Mouse (Mus musculus): Measurements from ENCODE around the gene Rxfp4. TPM values are rescaled to one million over a fixed set of nuclear protein-coding genes. Genes with fewer than 3 reads are reported as not detected.

Rxfp4 gene
- not detected in 2 replicates for polyA plus RNA-seq (2012; rRNA removed)

DNA sequence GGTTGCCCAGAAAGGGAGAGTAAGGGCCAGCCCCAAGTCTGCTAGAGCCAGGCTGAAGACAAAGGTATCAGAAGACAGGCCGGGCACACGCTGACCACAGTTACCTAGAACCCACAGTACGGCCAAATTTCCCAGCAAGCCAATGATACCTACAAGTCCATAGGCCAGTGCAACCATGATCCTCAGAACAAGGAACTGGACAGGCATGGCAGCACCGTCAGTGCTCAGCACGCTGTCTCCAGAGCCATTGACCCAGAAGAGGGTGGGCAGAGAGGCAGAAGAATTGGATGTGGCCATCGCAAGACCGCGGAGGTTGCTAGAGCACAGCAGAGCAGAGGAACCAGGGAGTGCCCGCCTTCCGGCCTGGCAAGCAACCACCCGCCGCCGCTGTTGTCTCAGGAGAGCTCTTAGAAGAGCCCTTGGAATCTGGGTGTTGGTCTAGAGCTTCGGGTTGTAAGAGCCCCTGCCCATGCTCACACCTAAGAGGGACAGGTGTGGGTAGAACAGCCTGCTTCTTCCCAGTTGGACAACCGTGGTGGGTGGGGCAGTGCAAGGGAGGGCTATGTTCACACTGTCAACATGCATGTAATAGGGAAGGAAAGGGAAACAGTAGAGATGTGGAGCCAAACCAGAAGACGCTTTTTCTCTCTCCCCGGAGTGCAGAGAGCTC is at the start of gene Rxfp4:
Rxfp4 (minus strand) TSS at position 297 of the 670 bp plus-strand sequence.
- no peak for DNase-seq (ENCODE audit: low read depth)

DNA sequence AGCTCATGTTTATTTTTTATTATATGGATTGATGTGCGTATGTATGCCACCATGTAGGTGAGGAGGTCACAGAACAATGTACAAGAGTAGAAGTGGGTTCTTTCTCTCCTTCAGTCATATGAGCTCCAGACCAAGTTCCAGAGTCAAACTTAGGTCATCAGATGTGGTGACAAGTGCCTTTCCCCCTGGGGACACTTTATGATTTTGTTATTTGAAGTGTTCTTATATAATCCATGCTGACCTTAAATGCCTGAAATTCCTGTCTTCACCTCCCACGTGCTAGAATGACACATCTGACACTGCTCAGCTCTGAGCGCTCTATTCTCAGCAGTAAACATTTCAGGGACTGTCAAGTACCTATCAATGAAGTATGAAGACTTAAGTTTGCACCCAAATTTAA is 48.3 kb upstream of the Rxfp4 start:
- no peak for DNase-seq (ENCODE audit: low read depth)

- DNase-seq (ENCODE audit: low read depth) = no peak
These were observed 47.3 kb upstream of the Rxfp4 start for GRCm38 (mm10) chr3:88700247-88700646.

GRCm38 (mm10) chr3:88698834-88699233 is 45.9 kb upstream of the Rxfp4 start:
- DNase-seq (ENCODE audit: low read depth) = no peak

GRCm38 (mm10) chr3:88698051-88698450 is 45.1 kb upstream of the Rxfp4 start:
- no peak for DNase-seq (ENCODE audit: low read depth)

- DNase-seq (ENCODE audit: low read depth) = no peak
These were observed 42.6 kb upstream of the Rxfp4 start for GRCm38 (mm10) chr3:88695545-88695944.

GRCm38 (mm10) chr3:88689079-88689478 is 36.1 kb upstream of the Rxfp4 start:
- no peak for DNase-seq (ENCODE audit: low read depth)

- DNase-seq (ENCODE audit: low read depth) = no peak
These were observed 34.0 kb upstream of the Rxfp4 start for GRCm38 (mm10) chr3:88686734-88687611.

DNA sequence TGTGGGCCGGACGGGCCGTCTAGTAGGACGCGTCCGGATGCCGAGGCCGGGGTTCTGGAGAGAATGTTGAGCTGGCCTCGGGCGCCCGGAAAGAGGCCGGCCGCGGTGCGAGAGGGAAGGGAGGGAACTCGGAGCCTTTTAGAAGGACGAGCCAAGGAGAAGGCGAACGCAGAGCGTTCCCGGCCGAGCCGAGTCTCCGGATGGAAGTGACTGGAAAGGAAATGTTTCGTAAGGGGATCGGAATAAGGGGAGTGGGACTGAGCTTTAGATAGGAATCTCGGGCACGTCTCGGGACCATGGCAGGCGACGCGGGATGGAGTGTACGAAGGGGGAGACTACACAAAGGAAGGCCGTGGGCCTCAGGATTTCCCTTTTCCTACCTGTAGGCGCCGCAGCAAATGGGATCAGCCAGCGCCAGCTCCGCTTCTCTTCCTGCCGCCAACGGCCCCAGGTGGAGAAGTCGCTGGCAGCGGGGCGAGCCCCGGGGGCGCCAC is 33.1 kb upstream of the Rxfp4 start:
- DNase-seq (ENCODE audit: low read depth) = no peak

GRCm38 (mm10) chr3:88684980-88685941 is 32.3 kb upstream of the Rxfp4 start, which contains the start of gene Khdc4:
TSS of gene Khdc4 (plus strand) at chr3:88685803.
- DNase-seq (ENCODE audit: low read depth) = peak; percentile 88

DNA sequence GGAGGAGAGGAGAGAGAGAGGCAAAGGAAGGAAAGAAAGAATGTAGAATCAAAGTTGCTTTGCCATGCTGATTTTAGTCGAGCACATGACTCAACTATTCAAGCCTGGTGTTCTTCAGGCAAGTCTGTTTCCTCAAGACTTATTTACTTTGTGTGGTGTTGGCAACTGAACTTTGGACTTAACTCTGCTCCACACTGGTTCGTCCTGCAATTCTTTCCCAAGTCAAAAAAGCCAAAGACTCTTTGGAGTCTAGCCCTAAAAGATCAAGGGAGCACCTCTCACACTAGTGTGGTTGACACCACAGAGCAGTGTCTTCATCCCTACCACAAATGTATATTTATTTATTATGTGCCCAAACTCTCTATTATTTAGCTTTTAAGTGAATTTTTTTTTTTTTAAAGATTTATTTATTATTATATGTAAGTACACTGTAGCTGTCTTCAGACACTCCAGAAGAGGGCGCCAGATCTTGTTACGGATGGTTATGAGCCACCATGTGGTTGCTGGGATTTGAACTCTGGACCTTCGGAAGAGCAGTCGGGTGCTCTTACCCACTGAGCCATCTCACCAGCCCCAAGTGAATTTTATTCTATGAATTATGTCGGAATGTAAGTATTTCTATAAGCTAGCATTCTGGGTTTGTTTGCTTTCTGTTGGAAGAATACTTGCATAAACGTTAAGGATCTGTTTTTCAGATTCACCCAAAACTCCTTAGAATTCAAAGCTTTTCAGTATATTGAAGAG is 31.5 kb upstream of the Rxfp4 start:
- DNase-seq (ENCODE audit: low read depth) = no peak

DNA sequence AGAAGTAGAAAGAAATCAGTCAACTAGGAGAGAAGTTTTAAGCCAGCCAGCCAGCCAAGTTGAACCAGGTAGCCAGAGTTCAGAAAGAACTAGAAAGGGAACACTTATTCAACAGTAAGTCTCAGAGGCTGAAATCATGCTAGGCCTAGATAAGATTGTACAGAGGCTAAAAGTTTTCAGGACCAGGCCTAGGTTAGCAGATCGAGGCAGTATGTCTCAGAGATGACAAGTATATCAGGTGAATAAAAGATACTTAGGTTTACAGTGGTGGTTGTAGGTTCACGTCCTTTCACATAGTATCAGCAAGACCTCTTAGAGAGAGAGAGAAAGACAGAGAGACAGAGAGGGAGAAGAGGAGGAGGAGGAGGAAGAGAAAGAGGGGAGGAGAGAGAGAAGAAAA is 30.9 kb upstream of the Rxfp4 start:
- DNase-seq (ENCODE audit: low read depth) = no peak

- DNase-seq (ENCODE audit: low read depth) = no peak
These were observed 24.5 kb upstream of the Rxfp4 start for GRCm38 (mm10) chr3:88677399-88677798.

- DNase-seq (ENCODE audit: low read depth) = no peak
These were observed 11.2 kb upstream of the Rxfp4 start for GRCm38 (mm10) chr3:88664095-88664494.

DNA sequence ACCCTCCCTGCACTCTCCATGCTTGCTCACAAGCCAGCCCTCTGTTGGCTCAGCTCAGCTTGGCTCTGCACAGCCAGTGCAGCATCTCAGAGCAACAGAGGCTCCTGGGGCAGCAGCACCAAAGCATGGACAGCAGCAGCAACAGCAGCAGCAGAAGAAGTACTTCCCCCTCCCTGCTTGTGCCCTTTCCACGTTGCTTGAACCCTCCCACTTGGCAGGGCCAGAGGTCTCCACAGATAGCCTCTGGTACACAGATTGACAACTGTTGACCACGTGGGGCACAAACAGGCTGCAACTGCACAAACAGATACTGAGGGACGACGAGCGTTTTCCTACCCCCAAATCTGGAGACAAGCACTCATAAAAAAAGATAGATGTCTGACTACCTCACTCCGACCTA is 6.9 kb upstream of the Rxfp4 start:
- DNase-seq (ENCODE audit: low read depth) = no peak

DNA sequence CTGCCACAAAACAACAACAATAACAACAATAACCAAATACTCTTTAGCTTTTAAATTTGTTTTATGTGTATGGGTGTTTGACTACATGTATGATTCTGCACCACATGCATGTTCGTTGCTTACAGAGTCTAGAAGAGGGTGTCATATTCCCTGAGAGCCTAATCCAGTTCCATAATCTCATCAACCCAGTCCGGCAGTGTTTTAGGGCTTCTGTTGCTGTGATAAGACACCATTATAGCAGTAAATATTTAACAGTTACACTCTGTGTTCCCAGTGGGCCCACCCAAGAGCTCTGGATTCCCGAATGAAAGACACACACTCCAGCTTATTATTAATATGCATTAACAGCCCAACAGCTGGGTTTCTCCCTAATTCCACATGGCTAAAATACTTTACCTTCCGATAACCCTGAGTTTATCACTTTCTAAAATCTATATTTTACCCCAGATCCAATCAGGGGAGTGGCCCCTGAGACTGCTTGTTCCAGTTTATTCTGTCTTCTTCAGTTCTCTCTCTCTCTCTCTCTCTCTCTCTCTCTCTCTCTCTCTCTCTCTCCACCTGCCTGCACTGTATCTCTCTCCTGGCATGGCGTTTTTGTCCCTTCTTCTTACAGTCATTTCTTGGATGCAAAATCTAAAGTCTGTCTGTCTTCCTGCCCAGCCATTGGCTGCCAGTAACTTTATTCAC is 5.6 kb upstream of the Rxfp4 start:
- no peak for DNase-seq (ENCODE audit: low read depth)

DNA sequence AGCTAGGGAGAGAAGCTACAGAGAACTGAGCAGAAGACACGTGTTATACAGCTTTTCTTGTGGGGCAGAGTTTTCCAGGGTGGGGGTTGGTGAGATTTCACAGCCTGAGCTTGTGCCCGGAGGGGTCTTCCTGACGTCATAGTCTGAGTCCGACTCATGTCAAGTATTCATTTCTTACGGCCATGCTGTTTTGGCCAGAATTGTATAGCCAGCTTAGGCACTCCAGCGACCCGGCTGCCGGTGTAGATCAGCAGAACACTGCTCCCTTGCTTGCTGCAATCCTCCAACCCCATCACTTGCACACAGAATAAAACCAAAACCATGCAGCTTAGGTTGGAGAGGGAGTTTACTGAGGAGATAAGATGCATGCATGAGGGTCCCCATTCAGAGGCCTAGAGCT is 2.7 kb upstream of the Rxfp4 start:
- no peak for DNase-seq (ENCODE audit: low read depth)

DNA sequence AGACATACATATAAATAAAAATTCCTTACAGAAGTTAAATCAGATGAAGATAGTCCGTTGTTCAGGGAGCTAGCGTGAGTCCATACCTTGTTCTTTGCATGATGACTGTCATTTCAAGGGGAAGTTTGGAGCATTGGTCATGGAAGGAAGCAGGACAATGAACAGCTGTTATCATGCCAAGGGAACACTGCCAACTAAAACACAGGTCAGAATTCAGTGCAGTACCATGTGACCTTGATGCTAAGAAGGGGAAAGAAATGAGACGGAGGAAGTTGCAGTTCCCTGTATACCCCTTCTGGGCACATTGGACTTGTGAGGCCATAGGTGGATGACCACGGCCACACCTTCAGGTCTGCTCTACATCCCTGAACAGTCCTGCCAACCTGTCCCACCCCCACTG is 1.7 kb upstream of the Rxfp4 start:
- DNase-seq (ENCODE audit: low read depth) = peak; percentile 60

- peak; percentile 94 for DNase-seq (ENCODE audit: low read depth)
These were observed 801 bp upstream of the Rxfp4 start for GRCm38 (mm10) chr3:88653516-88654370.

Data from gonadal fat pad, adult 2 months (tissue).